28 mouse cellular contexts compared by ENCODE assay signal in genomic region chr9:91957061-91957460, GRCm38 (mm10).
"Had no signal": no experiment of that assay in that cellular context is flagged by ENCODE, and none has a peak within 500 bp of the region (broad histone marks: within the 10 kb centered on the region; RNA-seq: fewer than 3 reads in every experiment).

No protein-coding gene starts in this region.

- H3K4me3 ChIP-seq: gastrocnemius, adult 2 months; heart, embryonic 10.5 days; heart, embryonic 12.5 days; hindbrain, embryonic 10.5 days; hindbrain, embryonic 13.5 days; hindbrain, embryonic 15.5 days; intestine, embryonic 15.5 days; layer of hippocampus, adult 2 months; left cerebral cortex, adult 2 months; limb, embryonic 10.5 days; limb, embryonic 12.5 days; liver, embryonic 13.5 days; liver, embryonic 15.5 days had no signal

- H3K27me3 ChIP-seq: heart, embryonic 12.5 days; hindbrain, embryonic 13.5 days; hindbrain, embryonic 15.5 days; intestine, embryonic 15.5 days; limb, embryonic 12.5 days; liver, embryonic 13.5 days; liver, embryonic 15.5 days had no signal

- DNase-seq: gastrocnemius, adult 2 months; gastrocnemius, postnatal 10 days; gastrocnemius, postnatal 25 days; heart, adult 18-20 months; heart, postnatal 10 days; heart, postnatal 4 days; kidney, adult 18-20 months; kidney, adult 8-10 months; kidney, postnatal 10 days; kidney, postnatal 25 days; kidney, postnatal 4 days; liver; liver, embryonic 13.5 days; liver, postnatal 0 days had no signal

- H3K4me2 ChIP-seq: heart, embryonic 12.5 days; hindbrain, embryonic 13.5 days; hindbrain, embryonic 15.5 days; intestine, embryonic 15.5 days; limb, embryonic 12.5 days; liver, embryonic 11.5 days; liver, embryonic 13.5 days; liver, embryonic 15.5 days had no signal

- H3K4me1 ChIP-seq: heart, embryonic 10.5 days; heart, embryonic 12.5 days; hindbrain, embryonic 10.5 days; hindbrain, embryonic 13.5 days; intestine, embryonic 15.5 days; limb, embryonic 10.5 days; limb, embryonic 12.5 days; liver, embryonic 13.5 days; liver, embryonic 15.5 days had no signal

- H3K36me3 ChIP-seq: heart, embryonic 10.5 days; heart, embryonic 12.5 days; hindbrain, embryonic 10.5 days; hindbrain, embryonic 13.5 days; hindbrain, embryonic 15.5 days; intestine, embryonic 15.5 days; limb, embryonic 10.5 days; limb, embryonic 12.5 days; liver, embryonic 13.5 days; liver, embryonic 15.5 days had no signal

- H3K27ac ChIP-seq: gastrocnemius, adult 2 months; heart, embryonic 10.5 days; hindbrain, embryonic 10.5 days; hindbrain, embryonic 13.5 days; hindbrain, embryonic 15.5 days; intestine, embryonic 15.5 days; layer of hippocampus, adult 2 months; left cerebral cortex, adult 2 months; limb, embryonic 10.5 days; limb, embryonic 12.5 days; liver, embryonic 13.5 days; liver, embryonic 15.5 days had no signal

- H3K9ac ChIP-seq: heart, embryonic 12.5 days; hindbrain, embryonic 13.5 days; hindbrain, embryonic 15.5 days; intestine, embryonic 15.5 days; limb, embryonic 12.5 days; liver, embryonic 13.5 days; liver, embryonic 15.5 days; liver, postnatal 0 days had no signal

- H3K9me3 ChIP-seq: heart, embryonic 10.5 days; heart, embryonic 12.5 days; hindbrain, embryonic 10.5 days; hindbrain, embryonic 13.5 days; hindbrain, embryonic 15.5 days; intestine, embryonic 15.5 days; limb, embryonic 10.5 days; limb, embryonic 12.5 days; liver, embryonic 13.5 days; liver, embryonic 15.5 days had no signal

- ATAC-seq: inflammation-experienced regulatory T-cells, adult 6 months; intestine, embryonic 15.5 days; intestine, postnatal 0 days; liver, postnatal 0 days had no signal
